Mouse (Mus musculus) erythroid progenitor cell, adult 5-6 weeks (primary cell): Measurements from ENCODE around the gene Dtl. TPM values are rescaled to one million over a fixed set of nuclear protein-coding genes. Genes with fewer than 3 reads are reported as not detected.
A peak's percentile ranks its signal among the peaks of the same experiment; 100 is the strongest.
"Not testable (repeated sequence)": the region's sequence is repeated elsewhere in the genome, so short reads cannot be mapped to it uniquely, and the experiment has no call there.

ENCODE experiments used
- ATAC-seq: replicated peaks from 2 replicates; pipeline ENCODE4 v1.8.0; 2016; ENCODE audit warnings: moderate number of reproducible peaks, mild to moderate bottlenecking, moderate TSS enrichment, inconsistent platforms; ENCODE audit not compliant: poor library complexity, low FRiP score, severe bottlenecking
- total RNA-seq, 2 experiments: library from RNA; stranded (forward) in 1 of 2; stranded (reverse) in 1 of 2; fragments of 150-400 nt in 1 of 2; fragments of 186-747, 209-891 nt in 1 of 2; gene quantifications; 2 replicates each; pipeline versions ENCODE4 v1.2.3 to v1.2.4; 2015 to 2017; ENCODE audit warnings: low replicate concordance in 2 of 2

Dtl gene
- total RNA-seq, 2 experiments from 2014 or later: 61.8 to 107 TPM

GRCm38 (mm10) chr1:191521395-191521794, 53.9 kb downstream of the Dtl start:
- ATAC-seq: no peak

- no peak for ATAC-seq
Measured at GRCm38 (mm10) chr1:191520669-191521068, 54.7 kb downstream of the Dtl start.

GRCm38 (mm10) chr1:191520194-191520593, 55.1 kb downstream of the Dtl start:
- no peak for ATAC-seq

- no peak for ATAC-seq
Measured at GRCm38 (mm10) chr1:191519329-191520066, 55.8 kb downstream of the Dtl start.

- no peak for ATAC-seq
Measured at GRCm38 (mm10) chr1:191518911-191519310, 56.4 kb downstream of the Dtl start.

- peak; percentile 27; the same call in 1 of the 2 replicates for ATAC-seq
Measured at GRCm38 (mm10) chr1:191517969-191518368, 57.4 kb downstream of the Dtl start.

GRCm38 (mm10) chr1:191517056-191517455, 58.3 kb downstream of the Dtl start:
- ATAC-seq: no peak

GRCm38 (mm10) chr1:191516351-191516750, 59.0 kb downstream of the Dtl start:
- not testable (repeated sequence) for ATAC-seq

- ATAC-seq: no peak
Measured at GRCm38 (mm10) chr1:191513195-191513594, 62.1 kb downstream of the Dtl start.

GRCm38 (mm10) chr1:191512383-191512782, 63.0 kb downstream of the Dtl start:
- no peak for ATAC-seq

GRCm38 (mm10) chr1:191511503-191511902, 63.8 kb downstream of the Dtl start:
- no peak for ATAC-seq

GRCm38 (mm10) chr1:191509865-191510264, 65.5 kb downstream of the Dtl start:
- no peak for ATAC-seq

GRCm38 (mm10) chr1:191509131-191509530, 66.2 kb downstream of the Dtl start:
- ATAC-seq: no peak

- ATAC-seq: no peak
Measured at GRCm38 (mm10) chr1:191506791-191507190, 68.6 kb downstream of the Dtl start.

- no peak for ATAC-seq
Measured at GRCm38 (mm10) chr1:191499666-191500065, 75.7 kb downstream of the Dtl start.

GRCm38 (mm10) chr1:191498271-191498955, 76.9 kb downstream of the Dtl start:
- no peak for ATAC-seq

GRCm38 (mm10) chr1:191496676-191497075, 78.7 kb downstream of the Dtl start:
- ATAC-seq: no peak

- no peak for ATAC-seq
Measured at GRCm38 (mm10) chr1:191495051-191495467, 80.3 kb downstream of the Dtl start.

GRCm38 (mm10) chr1:191494303-191494655, 81.1 kb downstream of the Dtl start:
- ATAC-seq: no peak

- ATAC-seq: no peak
Measured at GRCm38 (mm10) chr1:191493476-191494302, 81.7 kb downstream of the Dtl start.

- no peak for ATAC-seq
Measured at GRCm38 (mm10) chr1:191490446-191490845, 84.9 kb downstream of the Dtl start.
